Mouse (Mus musculus): ENCODE measurements around the gene Map3k1.

The Map3k1 gene

DNA sequence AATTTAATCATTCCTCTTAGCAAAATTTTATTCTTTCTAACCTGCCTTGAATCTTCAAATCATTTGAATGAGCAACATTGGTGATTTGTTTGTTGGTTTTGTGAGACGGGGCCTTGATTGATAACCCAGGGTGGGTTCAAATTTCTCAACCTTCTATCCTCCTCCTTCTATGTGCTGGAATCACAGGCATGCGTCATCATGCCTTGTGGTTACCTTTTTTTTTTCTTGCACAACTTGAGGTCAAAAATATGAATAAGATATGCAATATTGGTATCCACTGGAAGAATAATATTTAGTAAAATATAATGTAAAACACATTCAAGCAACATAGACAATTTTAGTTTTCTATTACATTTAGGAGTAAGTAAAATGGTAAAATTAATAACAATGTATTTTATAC, 3.9 kb upstream of the Map3k1 start:
- no peak for DNase-seq

DNA sequence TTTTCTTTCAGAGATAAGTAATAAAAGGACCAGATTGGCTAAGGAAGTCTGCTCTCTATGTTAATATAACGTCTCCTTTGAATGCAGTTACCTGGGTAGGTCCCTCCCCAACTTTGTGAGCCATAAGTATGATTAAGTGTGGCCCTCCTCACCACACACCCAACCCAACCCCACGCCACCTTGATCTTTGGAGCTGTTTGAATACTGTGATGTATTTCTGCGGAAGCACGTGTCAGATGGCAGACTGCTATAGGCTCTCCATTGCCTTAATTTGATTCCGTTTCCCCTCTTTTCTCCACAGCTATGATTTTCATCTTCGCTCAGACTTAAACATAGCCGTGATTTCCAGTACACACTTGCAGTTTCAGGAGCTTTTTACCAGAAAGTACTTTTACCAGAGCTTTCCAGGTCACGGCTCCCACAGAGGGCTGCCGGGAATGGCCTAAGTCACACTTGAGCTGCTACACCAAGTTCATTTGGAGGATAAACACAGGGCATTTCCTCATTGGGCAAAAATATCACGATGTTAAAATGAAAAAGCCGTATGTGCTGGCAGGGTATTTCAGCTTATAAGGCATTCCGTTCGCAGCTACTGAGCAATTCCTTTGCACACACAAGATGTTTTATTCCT, 2.3 kb upstream of the Map3k1 start:
- DNase-seq = no peak

DNA sequence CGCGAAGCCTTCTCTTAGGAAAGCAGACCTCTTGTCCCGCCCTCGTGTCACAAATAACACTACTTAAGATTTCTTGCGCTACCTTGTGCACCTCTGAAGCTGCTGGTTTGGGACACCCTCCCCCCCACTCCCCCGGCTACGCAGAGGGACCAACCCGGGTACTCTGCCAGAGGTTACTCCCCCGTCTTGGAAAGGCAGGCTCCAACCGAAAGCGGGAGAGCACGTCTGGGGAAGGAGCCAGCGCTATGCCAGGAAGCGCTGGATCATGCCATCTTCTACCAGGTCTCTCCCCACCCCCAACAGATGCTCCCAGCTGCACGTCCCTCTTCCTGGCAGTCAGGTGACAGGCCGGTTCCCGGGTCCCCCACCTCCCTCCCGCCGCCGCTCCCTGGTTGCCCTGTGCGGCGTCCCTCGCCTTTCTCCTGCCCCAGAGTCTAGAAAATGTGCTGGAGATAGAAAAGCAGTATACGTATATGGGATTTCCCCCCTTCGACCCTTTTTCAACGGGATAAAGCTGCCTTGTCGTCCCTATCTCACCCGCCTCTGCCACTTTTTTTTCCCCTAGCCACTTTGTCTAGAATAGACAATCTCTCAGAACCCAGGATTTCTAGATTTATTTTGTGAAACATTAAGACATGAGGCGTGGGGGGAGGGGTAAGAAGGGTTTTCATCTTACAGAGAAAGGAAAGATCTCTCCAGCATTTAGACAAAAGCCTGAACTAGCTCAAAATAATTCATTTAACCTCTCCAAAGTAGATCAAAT, 854 bp upstream of the Map3k1 start:
- DNase-seq = peak; percentile 73 to 77

DNA sequence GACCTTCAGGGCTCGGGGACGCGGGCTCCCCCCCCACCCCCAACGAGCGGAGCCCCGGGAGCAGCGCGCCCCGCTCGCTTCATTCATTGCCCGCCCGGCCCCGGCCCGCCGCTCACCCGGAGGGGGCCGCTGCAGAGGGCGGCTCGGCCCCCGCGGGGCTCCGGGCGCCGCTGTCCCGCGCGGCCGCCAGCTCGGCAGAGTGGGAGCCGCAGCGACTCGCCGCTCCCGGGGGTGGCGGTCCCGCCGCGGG, 481 bp downstream of the Map3k1 start:
- no peak for DNase-seq

DNA sequence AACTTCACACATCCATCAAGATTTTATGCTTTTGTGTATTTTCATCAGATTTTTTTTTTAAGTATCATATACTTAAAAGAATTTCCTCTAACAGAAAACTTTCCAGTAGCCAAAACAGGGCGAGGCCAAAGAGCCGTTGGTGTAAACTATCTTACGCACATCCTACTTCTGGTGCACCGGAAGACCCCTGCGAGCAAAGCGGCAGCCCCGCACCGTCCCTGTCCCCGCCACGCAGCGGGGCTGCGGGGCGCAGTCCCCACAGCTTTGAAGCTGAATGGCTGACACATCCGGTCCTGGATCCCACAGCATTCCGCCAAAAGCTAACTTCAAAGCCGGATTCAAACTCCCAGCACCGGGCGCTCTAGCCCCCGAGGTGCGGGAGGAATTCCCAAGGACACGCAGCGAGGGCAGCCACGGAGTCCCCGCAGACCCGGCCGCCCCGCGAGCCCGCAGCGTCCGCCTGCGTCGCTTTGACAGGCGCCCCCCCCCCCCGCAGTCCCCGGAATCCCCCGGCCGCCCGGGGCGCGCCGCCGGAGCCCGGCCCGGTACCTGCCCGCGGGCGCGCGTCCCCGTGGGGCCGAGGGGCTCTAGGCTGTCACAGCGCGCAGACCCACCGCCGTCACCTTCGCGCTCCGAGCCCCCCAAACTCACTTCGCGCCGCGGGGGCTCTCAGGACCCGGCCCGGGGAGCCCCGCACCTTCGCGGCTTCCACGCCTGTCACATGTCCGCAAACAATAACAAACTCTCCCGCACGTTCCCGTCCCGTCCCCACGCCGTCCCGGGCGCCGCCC, 1.0 kb downstream of the Map3k1 start:
- peak; percentile 54 to 60 for DNase-seq

DNA sequence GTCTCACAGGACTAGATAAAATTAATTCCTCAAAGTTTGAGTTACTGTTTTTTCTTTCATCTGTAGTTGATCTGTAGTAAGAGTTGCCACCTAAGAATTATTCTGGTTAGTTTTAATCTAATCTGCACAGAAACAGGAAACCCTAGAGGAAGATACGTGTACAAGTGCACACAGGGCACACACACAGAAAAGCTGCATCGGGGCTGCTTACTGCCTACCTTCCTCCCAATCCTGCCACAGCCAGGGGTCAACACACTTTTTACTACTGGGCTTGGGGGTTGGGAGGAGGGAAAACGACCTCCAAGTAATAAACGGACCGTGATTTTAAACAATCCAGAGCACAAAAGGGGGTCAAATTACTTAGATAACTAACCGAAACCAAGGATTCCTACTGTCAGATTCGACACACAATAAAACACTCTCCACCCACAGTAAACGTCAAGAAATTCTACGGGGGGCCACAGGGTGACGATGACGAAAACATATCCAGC, 1.6 kb downstream of the Map3k1 start:
- peak; percentile 17 to 33 for DNase-seq

DNA sequence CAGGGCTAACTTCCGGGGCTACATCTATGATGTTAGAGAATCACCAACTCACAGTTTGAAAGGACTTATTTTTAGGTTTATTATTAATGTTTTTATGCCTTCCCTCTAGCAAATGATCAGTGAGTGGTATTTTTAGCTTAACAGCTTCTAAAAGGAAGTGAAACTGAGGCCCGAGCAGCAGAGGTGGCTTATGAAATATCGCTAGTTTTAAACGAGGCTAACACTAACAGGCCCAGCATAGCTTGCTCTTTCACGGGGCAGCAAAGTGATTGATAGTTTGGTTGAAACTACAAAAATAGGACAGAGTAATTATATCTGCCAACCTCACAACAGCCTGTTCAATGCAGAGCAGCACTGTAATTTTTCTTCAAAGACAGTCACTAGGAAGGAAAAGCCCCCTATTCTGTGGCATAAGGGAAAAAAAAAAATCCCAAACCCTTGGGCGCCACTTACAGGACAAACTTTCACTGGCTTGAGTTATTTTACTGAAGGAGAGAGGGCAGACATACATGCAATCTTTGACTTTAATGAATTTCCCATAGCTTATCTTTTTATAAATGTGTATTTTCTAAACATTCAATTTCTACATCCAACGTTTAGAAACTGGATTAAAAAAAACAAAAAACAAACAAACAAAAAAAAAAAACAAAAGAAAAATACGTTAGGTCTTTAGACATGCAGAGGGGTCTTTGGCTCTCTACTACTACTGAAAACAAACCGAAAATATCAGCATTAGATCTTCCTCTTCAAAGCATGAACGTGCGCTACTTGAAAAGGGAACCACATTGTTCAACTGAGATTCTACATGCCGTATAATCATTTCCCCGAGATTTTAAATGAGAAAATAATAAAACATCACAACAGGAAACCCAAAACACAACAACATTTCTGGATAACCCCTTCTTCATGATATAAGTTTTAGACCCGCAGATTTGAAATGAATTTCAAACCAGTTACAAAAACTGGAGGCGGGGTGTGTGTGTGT, 2.8 kb downstream of the Map3k1 start:
- DNase-seq = peak in 1 of 2 experiments; percentile 32

DNA sequence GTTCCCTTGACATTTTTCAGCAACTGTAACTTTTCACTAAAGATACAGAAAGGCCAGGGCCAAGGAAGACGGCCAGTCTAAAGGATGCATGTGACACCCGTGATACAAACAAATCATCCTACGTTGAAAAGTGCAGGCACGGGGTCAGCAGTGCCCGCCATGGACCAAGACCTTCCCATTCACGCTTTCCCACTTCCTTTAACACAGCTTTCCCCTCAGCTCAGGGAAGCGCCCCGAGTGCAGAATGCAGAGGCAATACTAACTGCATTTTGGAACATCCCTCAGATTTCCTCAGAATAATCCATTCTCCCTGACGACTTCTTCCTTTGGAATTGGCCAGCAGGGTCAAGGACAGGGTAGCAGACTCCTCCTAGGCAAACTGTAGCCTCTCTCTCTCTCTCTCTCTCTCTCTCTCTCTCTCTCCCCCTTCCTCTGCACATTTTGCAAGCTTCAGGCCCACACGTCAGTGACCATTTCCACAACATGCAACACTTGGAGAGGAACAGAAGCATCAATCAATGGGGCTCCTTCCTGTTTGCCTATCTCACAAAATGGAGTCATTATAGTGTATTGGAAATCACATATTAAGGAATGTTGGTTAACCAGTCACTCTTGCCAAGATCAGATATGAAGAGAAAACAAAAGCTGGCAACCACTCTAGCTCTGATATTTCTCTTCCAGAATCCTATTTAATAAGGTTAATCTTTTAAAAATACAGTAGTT, 3.7 kb downstream of the Map3k1 start:
- DNase-seq = no peak

DNA sequence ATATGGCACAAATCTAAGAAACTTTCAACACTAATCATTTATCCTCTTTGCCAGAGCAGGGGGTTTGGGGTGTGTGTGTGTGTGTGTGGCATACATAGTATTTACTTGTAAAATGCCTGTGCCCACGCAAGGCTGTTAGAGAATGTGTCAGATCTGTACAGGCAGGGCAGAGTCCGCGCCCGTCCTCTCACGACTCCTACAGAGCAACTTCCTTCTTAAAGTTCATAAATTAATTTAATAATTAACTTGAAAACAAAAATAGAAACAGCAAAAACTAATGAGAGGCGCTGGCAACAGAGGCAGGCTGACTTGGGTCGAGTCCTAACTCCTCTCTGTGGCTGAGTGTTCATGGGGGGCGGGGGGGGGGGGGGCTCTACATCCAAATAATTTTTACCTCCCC, 4.6 kb downstream of the Map3k1 start:
- no peak for DNase-seq

DNA sequence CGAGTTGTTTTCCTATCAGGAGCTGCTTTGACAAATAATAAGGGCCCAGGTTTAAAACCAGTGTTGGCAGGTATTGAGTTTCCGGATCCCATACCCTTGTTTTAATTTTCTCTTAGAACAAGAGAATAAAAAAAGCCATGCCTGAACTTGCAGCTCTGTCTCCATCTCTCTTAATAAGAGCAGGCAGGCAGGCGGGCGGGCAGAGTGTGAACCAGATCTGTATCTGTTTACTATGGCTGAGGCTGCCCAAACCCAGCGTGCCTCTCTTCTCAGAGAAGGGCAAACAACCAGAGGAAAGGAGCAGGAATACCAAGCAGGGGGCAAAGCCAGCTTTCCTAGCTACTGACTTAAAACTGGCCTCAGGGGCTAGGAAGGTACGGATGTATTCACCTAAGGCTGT, 5.3 kb downstream of the Map3k1 start:
- peak; percentile 48 to 64 for DNase-seq

DNA sequence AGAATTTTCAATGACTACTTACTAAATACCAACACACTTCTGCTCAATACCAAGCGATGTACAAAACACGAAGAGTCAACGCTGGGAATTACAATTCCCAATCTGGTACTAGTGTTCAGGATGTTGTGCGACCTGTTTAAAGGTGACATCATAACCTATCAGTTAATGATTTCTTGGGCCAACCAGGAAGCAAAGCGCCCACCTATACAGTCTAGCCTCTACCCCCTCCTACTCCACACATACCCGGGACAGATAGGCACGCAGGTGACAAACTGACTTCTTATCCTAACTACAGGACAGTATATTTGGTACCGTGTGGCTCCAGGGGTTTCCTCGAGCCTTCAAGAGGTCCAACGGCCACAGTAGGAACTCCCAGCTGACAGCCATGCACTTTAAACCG, 5.9 kb downstream of the Map3k1 start:
- DNase-seq = no peak

DNA sequence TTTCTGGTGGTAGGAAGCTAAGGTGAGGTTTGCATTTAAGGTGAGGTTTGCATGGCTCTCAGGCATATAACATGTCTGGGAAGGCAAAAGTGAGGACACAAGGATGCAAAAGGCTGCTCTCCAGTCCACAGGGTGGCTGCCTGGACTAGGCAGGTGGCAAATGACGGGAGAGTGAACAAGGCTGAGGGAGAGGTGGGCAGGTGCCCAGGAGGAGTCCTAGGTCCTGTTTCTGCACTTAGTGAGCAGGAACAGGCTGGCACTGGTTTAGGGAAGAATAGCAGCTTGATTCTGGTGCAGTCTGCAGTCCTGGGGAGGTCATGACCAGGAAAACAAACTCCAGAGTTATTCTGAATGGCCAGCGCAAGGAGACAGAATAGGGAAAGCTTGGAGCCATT, 6.5 kb downstream of the Map3k1 start:
- peak in 1 of 2 experiments; percentile 33 for DNase-seq

DNA sequence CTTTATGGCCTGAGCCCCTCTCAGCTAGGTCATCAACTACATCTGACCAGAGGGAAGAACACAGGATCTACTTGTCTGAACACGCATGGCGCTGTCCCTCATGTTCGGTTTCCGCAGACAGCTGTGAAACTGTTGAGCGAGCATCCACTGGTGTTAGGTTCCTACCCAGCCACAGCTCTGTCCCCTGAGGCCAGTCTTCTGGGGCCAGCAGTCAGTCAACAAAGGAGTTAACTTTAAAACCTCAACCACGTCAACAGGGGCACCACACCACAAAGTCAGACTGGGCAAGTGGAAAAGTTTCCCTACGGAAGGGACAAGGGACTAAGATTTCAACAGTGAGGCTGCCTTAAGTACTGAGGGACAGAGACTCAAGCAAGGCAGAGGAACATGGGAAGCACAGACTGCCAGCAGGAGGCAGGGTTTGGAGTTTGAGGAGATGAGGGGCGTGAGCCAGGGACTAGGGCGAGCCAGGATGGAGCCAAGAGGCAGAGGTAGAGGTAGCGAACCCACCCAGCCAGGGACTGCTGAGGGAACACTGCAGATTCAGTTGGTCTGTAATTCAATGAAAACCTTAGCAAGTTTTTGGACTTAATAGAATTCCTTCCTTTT, 7.0 kb downstream of the Map3k1 start:
- peak; percentile 23 to 30 for DNase-seq

DNA sequence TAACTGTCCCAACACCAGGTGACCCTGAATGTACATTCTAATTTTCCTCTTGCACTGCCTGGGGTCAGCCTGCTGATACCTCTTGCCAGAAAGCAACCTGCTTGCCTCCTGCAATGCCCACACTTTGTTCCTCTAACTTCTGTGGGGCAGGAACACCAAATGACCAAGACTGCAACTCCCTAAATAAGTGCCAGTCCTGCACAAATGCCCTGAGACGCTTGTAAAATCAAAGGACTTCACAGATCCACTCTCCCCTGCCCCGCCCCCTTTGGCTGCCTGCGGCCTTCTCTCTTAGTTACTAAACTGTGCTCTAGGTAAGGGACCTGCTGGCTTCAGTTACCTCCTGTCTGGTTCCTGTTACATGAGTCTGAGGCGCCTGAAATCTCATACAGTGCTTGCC, 7.9 kb downstream of the Map3k1 start:
- DNase-seq = peak in 1 of 2 experiments; percentile 50

DNA sequence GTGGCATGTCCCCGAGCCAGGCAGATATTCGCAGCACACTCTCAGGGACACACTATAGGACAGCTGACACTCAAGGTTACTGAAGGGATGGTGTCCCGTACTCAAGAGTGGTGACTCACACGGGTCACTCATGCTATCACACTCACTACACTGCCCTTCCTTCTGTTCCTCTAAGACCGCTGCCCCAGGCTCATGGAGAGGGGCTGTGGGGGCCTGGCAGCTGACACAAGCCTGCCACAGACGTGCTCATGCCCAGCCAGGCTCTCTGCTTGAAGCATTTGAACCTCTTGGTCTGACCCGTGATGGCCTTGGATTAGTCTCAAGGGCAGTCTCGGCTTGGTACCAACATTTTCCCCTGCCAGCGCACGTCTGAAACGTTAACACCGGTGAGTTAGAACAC, 10.7 kb downstream of the Map3k1 start:
- no peak for DNase-seq

DNA sequence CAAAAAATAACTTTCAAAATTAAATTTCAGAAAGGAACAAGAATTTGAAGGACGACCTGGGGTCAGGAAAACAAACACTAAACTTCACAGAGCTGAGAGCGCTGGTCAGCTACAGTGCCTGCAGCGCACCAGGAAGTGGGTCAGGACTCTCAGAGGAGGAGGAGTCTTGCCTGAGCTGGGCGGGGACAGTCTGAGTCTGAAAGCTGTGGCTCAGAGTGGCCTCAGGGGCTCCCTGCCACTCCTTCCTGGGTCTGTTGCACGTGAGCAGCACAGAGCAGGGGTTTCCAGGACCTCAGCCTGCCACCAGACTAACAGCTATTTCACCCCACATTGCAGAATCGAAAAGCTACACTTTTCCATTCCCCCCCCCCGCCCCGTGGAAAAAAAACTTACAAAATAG, 11.8 kb downstream of the Map3k1 start:
- DNase-seq = peak in 1 of 2 experiments; percentile 61

DNA sequence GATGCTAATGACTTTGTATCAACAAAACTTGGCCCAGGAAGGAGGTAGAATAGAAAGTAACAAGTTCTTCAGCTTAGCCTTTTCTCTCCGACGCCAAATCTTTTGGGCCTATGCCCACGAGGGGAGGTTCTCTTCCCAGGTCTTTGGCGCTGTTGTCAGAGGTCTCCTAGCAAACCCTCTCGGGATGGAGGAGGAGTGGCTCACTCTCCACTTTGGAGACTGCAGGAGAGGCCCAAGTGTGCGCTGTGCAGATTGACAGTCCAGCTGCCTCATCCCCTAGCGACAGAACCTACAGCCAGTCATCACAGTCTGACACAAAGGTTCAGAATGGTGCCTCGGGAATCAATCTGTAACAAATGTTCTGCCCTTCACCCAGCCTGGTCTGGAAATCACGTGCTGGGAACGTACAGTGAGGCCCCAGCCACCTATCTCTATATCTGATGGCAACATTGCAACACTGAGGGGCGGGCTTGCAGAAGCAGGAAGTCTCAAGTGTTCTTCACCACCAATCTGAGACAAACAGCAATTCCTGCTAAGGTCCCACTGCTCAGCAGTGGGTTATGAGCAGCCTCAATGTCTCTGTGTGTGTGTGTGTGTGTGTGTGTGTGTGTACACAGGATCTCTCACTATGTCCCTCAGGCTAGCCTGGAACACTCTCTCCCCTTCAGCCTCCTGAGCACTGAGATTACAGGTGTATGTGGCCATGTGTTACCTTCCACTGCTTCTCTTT, 12.4 kb downstream of the Map3k1 start:
- peak in 1 of 2 experiments; percentile 7 for DNase-seq

DNA sequence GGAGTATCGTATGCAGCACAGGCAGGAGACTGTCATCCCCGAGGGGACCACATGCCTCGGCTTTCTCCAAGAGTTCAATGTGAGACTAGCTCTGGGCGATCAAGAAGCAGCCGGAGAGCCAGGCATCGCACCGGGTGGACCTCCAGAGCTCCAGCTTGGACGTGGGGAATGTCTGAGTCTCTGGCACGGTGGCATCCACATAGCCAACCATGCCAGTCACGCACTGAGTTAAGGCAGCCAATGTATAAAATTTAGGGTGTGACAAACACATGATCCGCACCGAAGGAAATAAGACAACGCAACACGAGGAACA, 15.9 kb downstream of the Map3k1 start:
- no peak for DNase-seq

DNA sequence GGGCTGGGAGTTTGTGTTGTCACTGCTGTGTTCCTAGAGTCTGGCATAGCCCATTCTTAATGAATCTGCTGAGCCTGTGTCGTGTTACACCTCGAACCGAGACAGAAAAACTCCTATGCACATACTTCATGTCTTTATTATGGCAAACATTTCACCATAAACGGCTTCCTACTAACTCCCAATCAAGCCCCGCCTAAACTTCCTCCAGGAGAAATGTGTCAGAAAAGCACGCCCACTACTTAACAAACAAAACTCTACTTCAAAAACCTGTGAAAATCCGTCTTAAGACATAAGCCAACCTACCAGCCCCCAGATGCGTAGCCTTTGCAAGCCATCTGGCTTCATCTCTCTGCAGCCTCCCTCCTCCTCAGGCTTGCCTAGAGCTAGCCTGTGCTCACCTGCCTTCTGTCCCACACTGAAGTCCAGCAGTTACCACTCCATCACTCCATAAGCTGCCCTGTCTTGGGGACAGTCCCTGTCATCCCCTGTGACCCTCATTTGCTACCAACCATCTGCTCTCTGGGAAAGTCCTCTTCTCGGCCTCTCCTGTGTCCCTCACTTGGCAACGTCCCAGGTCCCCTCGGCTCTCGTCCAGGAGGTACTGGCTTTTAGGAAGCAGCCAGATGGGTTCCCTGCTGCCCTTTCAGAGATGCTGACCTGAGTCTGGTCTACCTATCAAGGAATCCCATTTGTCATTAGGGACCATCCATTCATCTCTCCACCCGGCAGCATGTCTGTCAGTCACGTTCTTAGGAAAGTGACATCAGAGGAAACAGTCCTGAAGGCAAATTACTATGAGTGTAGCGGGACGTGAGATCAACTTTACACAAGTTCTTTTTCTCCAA, 16.4 kb downstream of the Map3k1 start:
- peak; percentile 94 to 97 for DNase-seq

DNA sequence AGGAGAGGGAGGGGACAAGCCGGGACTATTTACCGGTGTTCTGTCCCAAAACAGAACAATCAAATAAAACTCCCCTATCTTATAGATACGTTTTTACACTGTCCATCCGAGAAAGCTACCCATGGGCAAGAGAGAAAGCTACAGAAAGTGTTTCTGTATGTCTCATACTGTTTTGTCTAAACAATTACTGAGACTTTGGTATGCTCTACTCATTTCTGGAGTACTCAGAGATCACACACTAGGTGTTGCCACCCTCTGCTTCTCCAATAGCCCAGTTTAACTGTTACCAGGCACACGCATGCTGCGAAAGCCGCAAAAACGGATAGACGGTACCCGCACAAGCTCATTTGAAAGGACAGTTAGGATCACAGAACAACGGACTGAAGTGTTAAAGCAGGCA, 17.2 kb downstream of the Map3k1 start:
- no peak for DNase-seq

Data from cerebellum, postnatal 25 days (tissue).